Mouse (Mus musculus): ENCODE data around the gene Dennd6b. TPM values are rescaled to one million over a fixed set of nuclear protein-coding genes. Genes with fewer than 3 reads are reported as not detected.

Gene Dennd6b
- total RNA-seq, 2 experiments from 2014 or later: 11.5 to 13.0 TPM

DNA sequence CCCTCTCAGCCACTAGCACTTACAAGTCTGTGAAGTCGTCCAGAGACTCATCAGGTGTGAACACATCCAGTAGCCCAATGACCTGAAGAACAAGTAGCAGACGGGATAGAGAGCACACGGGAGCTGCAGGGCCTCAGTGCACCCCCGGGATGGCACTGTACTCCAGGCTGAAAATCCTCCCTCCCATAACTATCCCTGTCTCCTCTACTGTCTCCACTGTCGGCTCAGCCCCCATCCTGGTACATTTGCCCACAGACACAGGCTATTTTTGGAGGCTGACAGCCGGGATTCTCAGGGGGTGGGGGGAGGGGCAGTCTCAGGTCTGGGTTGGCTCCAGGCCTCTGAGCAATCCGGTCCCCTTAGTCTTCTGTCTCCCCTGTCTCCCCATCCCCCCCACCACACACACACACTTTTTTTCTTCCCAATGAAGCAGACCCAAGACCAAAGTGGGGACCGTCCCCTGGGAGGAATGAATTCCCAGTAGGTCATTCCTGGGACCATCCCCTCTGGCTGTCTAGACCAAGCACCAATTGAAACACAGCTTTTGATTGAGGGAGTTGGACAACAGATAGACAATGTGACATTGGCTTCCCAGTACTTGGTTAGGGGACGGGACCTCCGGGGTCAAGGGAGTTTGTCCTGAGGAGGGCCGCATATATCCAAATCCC, 58.8 kb downstream of the Dennd6b start:
- DNase-seq (ENCODE audit: low spot score in 2 of 2): no peak

DNA sequence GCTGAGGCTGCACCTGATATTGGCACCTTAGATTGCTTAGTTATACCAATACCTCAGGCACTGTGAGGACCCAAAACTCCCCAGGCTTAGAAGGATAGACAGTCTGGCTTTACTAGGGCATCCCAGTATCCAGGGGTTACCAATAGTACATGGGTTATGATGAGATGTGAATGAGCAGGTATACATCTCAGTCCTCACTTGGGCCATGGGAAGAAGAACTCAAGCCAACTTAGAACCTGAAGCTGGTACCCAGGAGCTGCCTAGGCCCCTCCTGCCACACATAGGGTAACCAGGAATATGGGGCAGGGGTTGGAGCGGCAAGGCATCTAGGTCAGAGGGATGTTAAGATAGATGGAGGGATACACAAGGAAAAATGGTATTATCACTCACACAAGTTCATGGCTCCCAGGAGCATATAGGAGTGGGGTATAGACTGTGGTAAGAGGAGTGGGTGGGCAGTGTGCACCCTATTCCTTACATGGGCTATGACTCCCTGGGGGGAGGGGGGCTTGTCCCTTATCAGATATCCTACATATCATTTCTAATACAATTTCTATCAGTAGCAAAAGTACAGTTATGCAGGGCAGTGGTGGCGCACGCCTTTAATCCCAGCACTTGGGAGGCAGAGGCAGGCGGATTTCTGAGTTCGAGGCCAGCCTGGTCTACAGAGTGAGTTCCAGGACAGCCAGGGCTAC, 59.7 kb downstream of the Dennd6b start:
- DNase-seq (ENCODE audit: low spot score in 2 of 2): no peak

Small RNAs within 50 kb of the gene (microRNA-seq; reads per million reads assigned to microRNA genes)
- gene Mir6958 (1.1 reads per million), gene Mir7118 (not detected)

Other genes starting within 250 kb of the Dennd6b start
- gene Ttll8, start 242.1 kb downstream of the Dennd6b start, total RNA-seq (2021): under 1 TPM in 1 of 2 experiments, not detected in 1; 0.28 TPM
- under 1 TPM in 1 of 2 experiments, not detected in 1; 0.17 TPM for gene Mlc1, start 217.5 kb downstream of the Dennd6b start, total RNA-seq (2021)
- under 1 TPM in 1 of 2 experiments, not detected in 1; 0.53 TPM for gene Mov10l1, start 213.6 kb downstream of the Dennd6b start, total RNA-seq (2021)
- gene Panx2, start 136.8 kb downstream of the Dennd6b start, total RNA-seq (2021): 1 to 10 TPM; 3.4 to 3.5 TPM
- 10 to 100 TPM; 45.5 to 45.6 TPM for gene Trabd, start 121.4 kb downstream of the Dennd6b start, total RNA-seq (2021)
- 10 to 100 TPM; 30.7 to 35.0 TPM for gene Selenoo, start 107.4 kb downstream of the Dennd6b start, total RNA-seq (2021)
- 10 to 100 TPM; 20.1 to 24.8 TPM for gene Tubgcp6, start 73.4 kb downstream of the Dennd6b start, total RNA-seq (2021)
- 10 to 100 TPM; 19.8 TPM for gene Hdac10, start 67.8 kb downstream of the Dennd6b start, total RNA-seq (2021)
- 10 to 100 TPM; 13.9 to 16.2 TPM for gene Mapk12, start 55.8 kb downstream of the Dennd6b start, total RNA-seq (2021)
- 1 to 10 TPM; 6.9 to 8.6 TPM for gene Mapk11, start 46.9 kb downstream of the Dennd6b start, total RNA-seq (2021)
- 100 to 1,000 TPM; 167 to 207 TPM for gene Plxnb2, start 15.7 kb downstream of the Dennd6b start, total RNA-seq (2021)
- 10 to 100 TPM; 53.8 to 57.6 TPM for gene Ppp6r2, start 15.1 kb upstream of the Dennd6b start, total RNA-seq (2021)
- 100 to 1,000 TPM; 108 to 111 TPM for gene Sbf1, start 118.8 kb upstream of the Dennd6b start, total RNA-seq (2021)
- under 1 TPM in 1 of 2 experiments, not detected in 1; 0.53 TPM for gene Adm2, start 126.2 kb upstream of the Dennd6b start, total RNA-seq (2021)
- gene Miox, start 137.9 kb upstream of the Dennd6b start, total RNA-seq (2021): 10 to 100 TPM in 1 of 2 experiments, 1 to 10 TPM in 1; 6.0 to 90.1 TPM
- 10 to 100 TPM; 59.3 to 59.5 TPM for gene Lmf2, start 159.2 kb upstream of the Dennd6b start, total RNA-seq (2021)
- 100 to 1,000 TPM; 126 to 133 TPM for gene Ncaph2, start 159.2 kb upstream of the Dennd6b start, total RNA-seq (2021)
- 10 to 100 TPM; 20.2 to 22.5 TPM for gene Sco2, start 177.3 kb upstream of the Dennd6b start, total RNA-seq (2021)
- 1 to 10 TPM in 1 of 2 experiments, under 1 TPM in 1; 0.87 to 1.9 TPM for gene Tymp, start 180.5 kb upstream of the Dennd6b start, total RNA-seq (2021)
- gene Odf3b, start 182.8 kb upstream of the Dennd6b start, total RNA-seq (2021): 1 to 10 TPM in 1 of 2 experiments, under 1 TPM in 1; 0.34 to 1.5 TPM
- not detected for gene Klhdc7b, start 188.4 kb upstream of the Dennd6b start, total RNA-seq (2021)
- gene Syce3, start 214.0 kb upstream of the Dennd6b start, total RNA-seq (2021): not detected
- 100 to 1,000 TPM in 1 of 2 experiments, 10 to 100 TPM in 1; 95.7 to 128 TPM for gene Cpt1b, start 229.4 kb upstream of the Dennd6b start, total RNA-seq (2021)
- gene C730034F03Rik, start 233.1 kb upstream of the Dennd6b start, total RNA-seq (2021): 1 to 10 TPM; 2.5 to 3.0 TPM
- 1 to 10 TPM in 1 of 2 experiments, under 1 TPM in 1; 0.84 to 1.9 TPM for gene Gm44502, start 233.2 kb upstream of the Dennd6b start, total RNA-seq (2021)
- gene Chkb, start 233.4 kb upstream of the Dennd6b start, total RNA-seq (2021): 10 to 100 TPM; 87.1 to 87.7 TPM

All from adrenal gland, postnatal 4 days (tissue).